ENCODE assay signal across 8 mouse cellular contexts in genomic region chr10:62651961-62652360, GRCm38 (mm10). TPM values are rescaled to one million over a fixed set of nuclear protein-coding genes. Genes with fewer than 3 reads are reported as not detected.
DNase-seq lines count a peak whose midpoint lies in the region; ATAC-seq and TF ChIP-seq lines count a peak whose summit lies in the region.

No protein-coding gene starts in this region.

- H3K36me3 ChIP-seq in kidney, embryonic 15.5 days: peaks cover 6% of the 10 kb centered on the region
- no peaks in the 10 kb centered on the region for H3K36me3 ChIP-seq in hindbrain, embryonic 11.5 days (ENCODE audit: control insufficient read depth, insufficient read depth, low read length)
- H3K36me3 ChIP-seq in midbrain, embryonic 12.5 days: peaks cover 2% of the 10 kb centered on the region; the same call in 1 of the 2 replicates

- no peak for ATAC-seq in kidney, embryonic 15.5 days (replicated peaks; ENCODE audit: low FRiP score)
- no peak for ATAC-seq in Patski
- ATAC-seq in hindbrain, embryonic 11.5 days (ENCODE audit: low FRiP score): no peak
- no peak for ATAC-seq in midbrain, embryonic 12.5 days (ENCODE audit: low FRiP score, low read depth)

- in situ Hi-C loops in Patski (cut with MboI; ENCODE audit: low pct_unique_long_range_greater_than_20kb): no loop called here

- DNase-seq in kidney, postnatal 4 days: no peak
- DNase-seq in Patski (ENCODE audit: low read depth, low spot score): peak; percentile 2
- peak; percentile 27 for DNase-seq in hindbrain, embryonic 11.5 days (ENCODE audit: low spot score)
- DNase-seq in thymus, postnatal 4 days: no peak
- DNase-seq in layer of hippocampus, postnatal 14 days (ENCODE audit: low spot score in 2 of 2): no peak
- DNase-seq in spleen, postnatal 36 days (ENCODE audit: low spot score in 2 of 2): no peak

- peak overlapping the region; percentile 82 for H3K4me3 ChIP-seq in kidney, embryonic 15.5 days (replicated peaks)
- peak overlapping the region; percentile 96 for H3K4me3 ChIP-seq in hindbrain, embryonic 11.5 days (ENCODE audit: low read depth, low read length)
- peak overlapping the region; percentile 61 for H3K4me3 ChIP-seq in midbrain, embryonic 12.5 days

- peaks cover 9% of the 10 kb centered on the region for H3K4me1 ChIP-seq in kidney, embryonic 15.5 days
- H3K4me1 ChIP-seq in hindbrain, embryonic 11.5 days (replicated peaks; ENCODE audit: control insufficient read depth, insufficient read depth, low read length): no peaks in the 10 kb centered on the region; the same call in none of the 2 replicates
- peaks cover 16% of the 10 kb centered on the region for H3K4me1 ChIP-seq in midbrain, embryonic 12.5 days

- 23% methylated on average over 3 of the region's 3 CpGs for WGBS in kidney, embryonic 15.5 days
- 27% methylated on average over 3 of the region's 3 CpGs for WGBS in hindbrain, embryonic 11.5 days
- 31% methylated on average over 3 of the region's 3 CpGs for WGBS in midbrain, embryonic 12.5 days

- peak overlapping the region; percentile 96 for H3K27ac ChIP-seq in kidney, embryonic 15.5 days
- H3K27ac ChIP-seq in hindbrain, embryonic 11.5 days (ENCODE audit: low read depth, low read length): peak overlapping the region; percentile 90
- H3K27ac ChIP-seq in midbrain, embryonic 12.5 days (replicated peaks): peak overlapping the region; percentile 91

- no peaks in the 10 kb centered on the region for H3K27me3 ChIP-seq in kidney, embryonic 15.5 days
- peaks cover 10% of the 10 kb centered on the region for H3K27me3 ChIP-seq in Patski
- no peaks in the 10 kb centered on the region for H3K27me3 ChIP-seq in hindbrain, embryonic 11.5 days (ENCODE audit: control insufficient read depth, insufficient read depth, low read length)
- no peaks in the 10 kb centered on the region for H3K27me3 ChIP-seq in midbrain, embryonic 12.5 days

- TF ChIP-seq CTCF in Patski (IDR thresholded peaks at IDR 0.05): no peak

- POLR2A ChIA-PET in Patski (lab: Charles Lee): no interaction called here

- no peaks in the 10 kb centered on the region for H3K9me3 ChIP-seq in kidney, embryonic 15.5 days (replicated peaks)
- H3K9me3 ChIP-seq in hindbrain, embryonic 11.5 days (ENCODE audit: control insufficient read depth, low read length): no peaks in the 10 kb centered on the region
- H3K9me3 ChIP-seq in midbrain, embryonic 12.5 days: no peaks in the 10 kb centered on the region

- H3K9ac ChIP-seq in kidney, embryonic 15.5 days: peak overlapping the region; percentile 50
- H3K9ac ChIP-seq in hindbrain, embryonic 11.5 days (ENCODE audit: low read depth, low read length): peak overlapping the region; percentile 64
- peak overlapping the region; percentile 53 for H3K9ac ChIP-seq in midbrain, embryonic 12.5 days (replicated peaks)

- peak overlapping the region; percentile 65 for H3K4me2 ChIP-seq in kidney, embryonic 15.5 days
- peak overlapping the region; percentile 67 for H3K4me2 ChIP-seq in hindbrain, embryonic 11.5 days (replicated peaks; ENCODE audit: low read depth, low read length)
- peak overlapping the region; percentile 59 for H3K4me2 ChIP-seq in midbrain, embryonic 12.5 days (replicated peaks)

- CTCF ChIA-PET in Patski (lab: Charles Lee): interaction anchor here (0.9 to 1.3 kb wide), 3 partner anchors 8 to 28 kb away, joined by 3 read pairs; no protein-coding TSS in a partner anchor

RNA-seq across cellular contexts. Expression of gene Ddx50, which starts 0.9 kb away (rescaled TPM):
- polyA plus RNA-seq in kidney, embryonic 15.5 days (2015; fragmentation: Nextera tagmentation; extraction: Ambion mirVana): 122 and 126 TPM in 2 replicates
- polyA plus RNA-seq in Patski (2021): 85.3 TPM
- 124 and 143 TPM in 2 replicates for polyA plus RNA-seq in hindbrain, embryonic 11.5 days (2014; fragmentation: Nextera tagmentation; extraction: Ambion mirVana)
- 122 and 137 TPM in 2 replicates for polyA plus RNA-seq in midbrain, embryonic 12.5 days (2016; fragmentation: Nextera tagmentation; extraction: Ambion mirVana)
- 10 to 100 TPM; 79.3 to 86.0 TPM for total RNA-seq in layer of hippocampus, postnatal 14 days (2021)

RNA-seq across cellular contexts. Expression of gene Ddx21, which starts 49.9 kb away (rescaled TPM):
- 24.2 and 24.6 TPM in 2 replicates for polyA plus RNA-seq in kidney, embryonic 15.5 days (2015; fragmentation: Nextera tagmentation; extraction: Ambion mirVana)
- 54.4 TPM for polyA plus RNA-seq in Patski (2021)
- 33.7 and 37.1 TPM in 2 replicates for polyA plus RNA-seq in hindbrain, embryonic 11.5 days (2014; fragmentation: Nextera tagmentation; extraction: Ambion mirVana)
- polyA plus RNA-seq in midbrain, embryonic 12.5 days (2016; fragmentation: Nextera tagmentation; extraction: Ambion mirVana): 27.4 and 29.2 TPM in 2 replicates
- total RNA-seq in layer of hippocampus, postnatal 14 days (2021): 10 to 100 TPM; 24.3 to 26.0 TPM

Comparison
In these comparisons a context has a peak if more than half of its experiments do, and no peak if none do; other contexts are left out.
1. DNase-seq: peak in Patski (single experiment) and hindbrain, embryonic 11.5 days (single experiment); none in kidney, postnatal 4 days (0 of 2), thymus, postnatal 4 days (single experiment), layer of hippocampus, postnatal 14 days (0 of 2) and spleen, postnatal 36 days (0 of 2).
2. Peak in every context shown above with its lines, with median percentiles within 50 percentile points of each other: H3K27ac ChIP-seq, H3K4me2 ChIP-seq, H3K4me3 ChIP-seq and H3K9ac ChIP-seq.